Mouse (Mus musculus) embryonic facial prominence, embryonic 12.5 days (tissue): ENCODE measurements around the gene Parvb. TPM values are rescaled to one million over a fixed set of nuclear protein-coding genes. Genes with fewer than 3 reads are reported as not detected.

ENCODE experiments used
- ATAC-seq: fragments of 200-750 bp; cut with Nextera tagmentation; 2 replicates; pipeline ENCODE4 v1.8.0; 2017; ENCODE audit not compliant: insufficient number of reproducible peaks, insufficient read depth, low FRiP score, low TSS enrichment
- H3K27ac ChIP-seq: fragments of 300-500 bp; sonication (generic); 2 replicates; pipeline ENCODE4 v1.5.1; 2016; ENCODE audit warnings: mild to moderate bottlenecking
- H3K27me3 ChIP-seq: fragments of 300-500 bp; sonication (generic); 2 replicates; pipeline ENCODE4 v1.6.1; 2016; ENCODE audit warnings: mild to moderate bottlenecking, moderate library complexity
- H3K36me3 ChIP-seq: fragments of 300-500 bp; sonication (generic); 2 replicates; pipeline ENCODE4 v1.6.1; 2016; ENCODE audit warnings: mild to moderate bottlenecking
- H3K4me1 ChIP-seq: fragments of 300-500 bp; sonication (generic); 2 replicates; pipeline ENCODE4 v1.6.1; 2016
- H3K4me2 ChIP-seq: fragments of 300-500 bp; sonication (generic); replicated peaks from 2 replicates; pipeline ENCODE4 v1.6.1; 2016; ENCODE audit warnings: mild to moderate bottlenecking, moderate library complexity
- H3K4me3 ChIP-seq: fragments of 300-500 bp; sonication (generic); 2 replicates; pipeline ENCODE4 v1.5.1; 2016; ENCODE audit warnings: mild to moderate bottlenecking
- H3K9ac ChIP-seq: fragments of 300-500 bp; sonication (generic); 2 replicates; pipeline ENCODE4 v1.6.1; 2016; ENCODE audit warnings: mild to moderate bottlenecking, moderate library complexity
- H3K9me3 ChIP-seq: fragments of 300-500 bp; sonication (generic); 2 replicates; pipeline ENCODE4 v1.6.1; 2016; ENCODE audit warnings: mild to moderate bottlenecking, moderate library complexity
- WGBS: fragments of 180-500 bp; shearing (Covaris S2); methylation state at CpG from one replicate; pipeline ENCODE4 v1.1.7; 2016; 5-methylcytosine and 5-hydroxymethylcytosine counted together
- polyA plus RNA-seq: library from polyadenylated mRNA; unstranded; fragments of >200 nt; fragmentation: Nextera tagmentation; extraction: Ambion mirVana; gene quantifications from 2 replicates; pipeline ENCODE4 v1.2.1, GENCODE M21; 2016

Parvb gene
- polyA plus RNA-seq, 1 experiment from 2014 or later = 4.3 TPM

- no peaks in the 10 kb centered on the region for H3K9me3 ChIP-seq
- no peak overlapping the region for H3K4me3 ChIP-seq
- peaks cover 25% of the 10 kb centered on the region for H3K4me1 ChIP-seq
- no peak for ATAC-seq
- H3K27ac ChIP-seq = 0 out of 2 replicates have a peak overlapping the region, but pooled peaks have one; percentile 36
- H3K4me2 ChIP-seq = no peak overlapping the region
- H3K36me3 ChIP-seq = peaks cover 71% of the 10 kb centered on the region
- WGBS = 95% methylated on average over 13 of the region's 13 CpGs
- no peaks in the 10 kb centered on the region for H3K27me3 ChIP-seq
- H3K9ac ChIP-seq = no peak overlapping the region
These were observed 21.4 kb upstream of the Parvb start for GRCm38 (mm10) chr15:84210461-84210860.

DNA sequence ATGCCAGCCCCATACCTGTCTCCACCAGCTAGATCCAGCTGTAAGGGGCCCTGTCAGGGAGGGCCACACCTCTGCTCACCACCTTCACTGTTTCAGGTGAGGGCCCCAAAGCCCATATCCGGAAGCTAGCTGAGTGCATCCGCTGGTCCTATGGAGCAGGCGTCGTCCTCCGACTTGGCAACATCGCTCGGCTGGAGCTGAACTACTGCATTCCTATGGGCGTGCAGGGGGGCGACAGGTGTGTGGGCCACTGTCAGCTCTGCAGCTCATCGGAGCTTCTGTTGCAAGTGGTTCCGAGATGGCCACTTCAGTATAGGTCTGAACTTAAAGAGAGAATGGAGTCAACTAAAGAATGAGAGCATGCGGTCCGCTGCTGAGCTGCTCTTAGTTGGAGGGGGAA is 20.9 kb upstream of the Parvb start:
- 93% methylated on average over 13 of the region's 13 CpGs for WGBS
- Histone ChIP-seq H3K27ac (no peak overlapping the region), H3K9me3 (no peaks in the 10 kb centered on the region), H3K36me3 (peaks cover 66% of the 10 kb centered on the region), H3K4me2 (no peak overlapping the region), H3K27me3 (no peaks in the 10 kb centered on the region), H3K9ac (no peak overlapping the region), H3K4me3 (no peak overlapping the region), H3K4me1 (peaks cover 29% of the 10 kb centered on the region)
- ATAC-seq = no peak

DNA sequence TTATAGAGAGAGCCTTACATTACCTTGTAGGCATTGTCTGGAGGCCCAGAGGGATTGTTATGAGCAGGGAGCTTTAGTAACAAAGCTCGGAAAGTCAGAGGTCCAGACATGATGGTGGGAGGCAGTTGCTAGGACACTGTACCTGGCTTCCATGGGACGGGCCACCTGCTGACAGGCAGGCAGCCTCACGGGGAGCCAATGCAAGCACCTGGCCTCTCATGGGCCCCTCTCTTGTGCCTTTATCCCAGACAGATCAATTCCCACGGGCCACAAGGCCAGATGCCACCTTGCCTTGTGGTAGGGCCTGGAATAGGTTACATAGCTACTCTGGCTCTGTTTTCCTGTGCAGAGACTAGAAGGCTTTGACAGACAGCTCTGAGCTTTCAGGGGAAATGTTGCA is 20.3 kb upstream of the Parvb start:
- no peak overlapping the region for H3K27ac ChIP-seq
- no peaks in the 10 kb centered on the region for H3K9me3 ChIP-seq
- H3K4me1 ChIP-seq = peaks cover 35% of the 10 kb centered on the region
- no peak overlapping the region for H3K4me3 ChIP-seq
- H3K27me3 ChIP-seq = no peaks in the 10 kb centered on the region
- H3K4me2 ChIP-seq = no peak overlapping the region
- H3K9ac ChIP-seq = no peak overlapping the region
- peaks cover 60% of the 10 kb centered on the region for H3K36me3 ChIP-seq
- WGBS = 76% methylated on average over 4 of the region's 4 CpGs
- no peak for ATAC-seq

DNA sequence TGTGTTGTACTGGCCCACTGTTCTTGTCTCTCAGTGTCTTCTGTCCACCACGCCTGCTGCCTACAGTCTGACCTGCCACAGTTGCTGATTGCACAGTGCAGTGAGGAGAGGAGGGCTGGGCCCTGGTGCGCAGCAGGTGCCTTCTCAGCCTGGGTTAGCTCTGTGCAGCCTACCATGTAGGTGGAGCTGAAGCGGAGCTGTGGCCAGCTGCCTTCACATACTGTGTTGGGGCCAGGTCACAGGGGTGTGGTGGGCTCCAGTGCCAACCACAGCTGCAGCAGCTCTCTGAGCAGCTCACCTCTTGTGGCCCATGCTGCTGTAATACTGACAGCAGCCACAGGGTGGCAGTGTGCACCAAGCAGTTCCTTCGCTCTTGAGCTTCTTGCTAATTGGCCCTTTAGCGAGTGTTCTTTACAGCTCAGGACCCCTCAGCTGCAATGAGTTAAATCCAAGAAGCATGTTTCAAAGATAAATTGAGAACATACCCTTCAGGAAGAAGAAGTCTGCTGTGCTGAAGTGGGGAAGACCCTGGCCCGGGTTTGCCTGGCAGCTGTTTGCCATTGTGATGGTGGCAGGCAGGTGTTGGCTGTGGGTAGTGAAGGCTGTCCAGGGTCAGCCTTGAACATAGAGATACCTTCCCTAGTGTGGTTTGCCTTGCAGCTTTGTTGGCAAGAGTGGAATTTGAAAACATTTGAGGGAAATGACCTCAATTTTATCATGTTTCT is 19.6 kb upstream of the Parvb start:
- ATAC-seq = peak; percentile 54
- Histone ChIP-seq H3K27ac (no peak overlapping the region), H3K36me3 (peaks cover 54% of the 10 kb centered on the region), H3K27me3 (no peaks in the 10 kb centered on the region), H3K4me2 (no peak overlapping the region), H3K9ac (no peak overlapping the region), H3K4me3 (no peak overlapping the region), H3K9me3 (no peaks in the 10 kb centered on the region), H3K4me1 (peaks cover 41% of the 10 kb centered on the region)
- 42% methylated on average over 6 of the region's 6 CpGs for WGBS

DNA sequence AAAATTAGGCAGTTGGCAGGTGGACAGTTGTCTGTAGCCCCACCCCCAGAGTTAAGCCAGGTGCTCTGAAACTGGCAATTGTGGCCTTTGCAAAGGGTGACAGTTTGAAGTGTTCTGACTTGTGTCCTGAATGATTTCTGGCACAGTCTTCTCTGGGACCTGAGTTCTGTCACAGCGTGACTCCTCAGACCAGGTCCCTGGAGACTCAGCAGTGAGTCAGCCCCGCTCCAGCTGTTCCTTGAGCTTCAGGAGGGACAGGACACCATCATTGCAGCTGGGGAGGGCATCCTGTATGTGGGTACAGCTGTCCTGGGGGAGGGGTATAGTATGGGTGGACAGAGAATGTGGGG is 19.1 kb upstream of the Parvb start:
- ATAC-seq = no peak
- Histone ChIP-seq H3K4me2 (no peak overlapping the region), H3K36me3 (peaks cover 49% of the 10 kb centered on the region), H3K9me3 (no peaks in the 10 kb centered on the region), H3K27ac (no peak overlapping the region), H3K9ac (no peak overlapping the region), H3K4me1 (peaks cover 46% of the 10 kb centered on the region), H3K4me3 (no peak overlapping the region), H3K27me3 (no peaks in the 10 kb centered on the region)
- 76% methylated on average over 2 of the region's 2 CpGs for WGBS

- Histone ChIP-seq H3K4me3 (no peak overlapping the region), H3K4me1 (peaks cover 52% of the 10 kb centered on the region), H3K36me3 (peaks cover 46% of the 10 kb centered on the region), H3K4me2 (no peak overlapping the region), H3K9ac (no peak overlapping the region), H3K9me3 (no peaks in the 10 kb centered on the region), H3K27ac (no peak overlapping the region), H3K27me3 (no peaks in the 10 kb centered on the region)
- WGBS = 88% methylated on average over 6 of the region's 6 CpGs
- no peak for ATAC-seq
These were observed 18.6 kb upstream of the Parvb start for GRCm38 (mm10) chr15:84213162-84213739.

DNA sequence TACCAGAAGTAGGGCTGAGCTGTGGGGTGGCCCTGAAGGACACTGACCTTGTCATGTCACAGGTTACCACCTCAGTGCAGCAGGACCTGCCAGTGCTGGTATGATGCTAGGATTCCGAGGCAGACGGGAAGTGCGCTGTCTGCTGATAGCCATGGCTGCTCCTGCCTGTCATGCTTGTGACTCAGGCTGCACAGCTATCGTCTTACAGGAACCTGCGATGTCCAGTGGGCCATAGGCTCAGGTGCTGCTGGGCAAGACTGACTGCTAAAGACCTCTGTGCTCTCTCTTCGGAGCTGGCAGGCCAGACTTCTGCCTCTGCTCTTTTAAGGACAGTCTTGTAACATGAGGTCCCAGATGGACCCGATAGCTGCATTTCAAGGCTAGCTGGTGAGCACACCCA is 17.4 kb upstream of the Parvb start:
- peaks cover 36% of the 10 kb centered on the region for H3K36me3 ChIP-seq
- H3K27ac ChIP-seq = no peak overlapping the region
- no peak for ATAC-seq
- WGBS = 57% methylated on average over 7 of the region's 7 CpGs
- no peak overlapping the region for H3K4me3 ChIP-seq
- no peak overlapping the region for H3K4me2 ChIP-seq
- H3K27me3 ChIP-seq = no peaks in the 10 kb centered on the region
- no peaks in the 10 kb centered on the region for H3K9me3 ChIP-seq
- no peak overlapping the region for H3K9ac ChIP-seq
- H3K4me1 ChIP-seq = peaks cover 64% of the 10 kb centered on the region

DNA sequence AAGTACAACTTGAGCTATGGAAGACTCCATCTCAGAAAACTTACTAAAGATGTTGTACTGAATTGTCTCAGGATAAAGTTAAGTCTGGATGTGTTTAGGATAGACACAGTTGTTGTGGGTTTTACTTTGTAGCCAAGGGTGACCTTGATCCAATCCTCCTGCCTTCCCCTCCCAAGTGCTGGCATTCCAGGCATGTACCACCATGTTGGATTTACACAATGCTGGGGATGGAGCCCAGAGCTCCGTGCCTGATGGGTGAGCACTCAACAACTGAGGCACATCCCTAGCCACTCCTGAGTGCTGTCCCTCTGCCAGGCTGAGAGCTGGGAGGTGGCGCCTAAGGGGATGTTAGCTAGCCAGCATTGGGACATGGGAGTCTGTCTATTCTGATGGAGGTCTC is 16.6 kb upstream of the Parvb start:
- Histone ChIP-seq H3K9me3 (no peaks in the 10 kb centered on the region), H3K9ac (no peak overlapping the region), H3K27ac (no peak overlapping the region), H3K27me3 (no peaks in the 10 kb centered on the region), H3K4me1 (peaks cover 67% of the 10 kb centered on the region), H3K4me2 (no peak overlapping the region), H3K4me3 (no peak overlapping the region), H3K36me3 (peaks cover 28% of the 10 kb centered on the region)
- WGBS = 75% methylated on average over 2 of the region's 2 CpGs
- ATAC-seq = no peak

DNA sequence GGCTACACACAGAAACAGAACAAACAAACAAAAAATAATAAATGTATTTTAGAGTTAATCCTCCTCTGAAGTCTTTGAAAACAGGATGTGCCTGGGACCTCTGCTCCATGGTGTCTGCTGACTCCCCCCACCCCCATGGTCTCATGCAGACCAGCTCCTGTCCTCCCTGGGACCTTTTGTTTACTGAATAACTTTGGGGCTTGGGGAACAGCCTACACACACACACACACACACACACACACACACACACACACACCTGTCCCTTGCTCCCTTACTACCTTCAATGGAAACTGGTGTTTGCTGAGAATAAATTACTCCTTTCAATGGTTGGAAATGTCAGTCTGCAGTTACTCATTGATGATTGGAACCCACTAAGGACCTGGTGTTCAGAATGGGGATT is 15.8 kb upstream of the Parvb start:
- ATAC-seq = no peak
- peaks cover 21% of the 10 kb centered on the region for H3K36me3 ChIP-seq
- peaks cover 67% of the 10 kb centered on the region for H3K4me1 ChIP-seq
- H3K9me3 ChIP-seq = no peaks in the 10 kb centered on the region
- H3K27me3 ChIP-seq = no peaks in the 10 kb centered on the region
- no peak overlapping the region for H3K4me2 ChIP-seq
- H3K27ac ChIP-seq = no peak overlapping the region
- no peak overlapping the region for H3K4me3 ChIP-seq
- no peak overlapping the region for H3K9ac ChIP-seq

- H3K4me3 ChIP-seq = no peak overlapping the region
- WGBS = 8% methylated on average over 7 of the region's 7 CpGs
- H3K27me3 ChIP-seq = no peaks in the 10 kb centered on the region
These were observed 15.3 kb upstream of the Parvb start for GRCm38 (mm10) chr15:84216461-84217084.

GRCm38 (mm10) chr15:84217969-84218782 is 13.7 kb upstream of the Parvb start:
- no peak overlapping the region for H3K4me3 ChIP-seq
- peak overlapping the region; percentile 69 for H3K27ac ChIP-seq
- H3K36me3 ChIP-seq = peaks cover 11% of the 10 kb centered on the region; the same call in 1 of the 2 replicates
- 27% methylated on average over 23 of the region's 23 CpGs for whole genome bisulfite sequencing
- H3K9me3 ChIP-seq = no peaks in the 10 kb centered on the region
- no peak for ATAC-seq
- no peaks in the 10 kb centered on the region for H3K27me3 ChIP-seq
- no peak overlapping the region for H3K9ac ChIP-seq
- peak overlapping the region; percentile 5; the same call in 1 of the 2 replicates for H3K4me2 ChIP-seq
- H3K4me1 ChIP-seq = peaks cover 57% of the 10 kb centered on the region

More at GRCm38 (mm10) chr15:84216461-84217084, 15.3 kb upstream of the Parvb start:
- Histone ChIP-seq H3K36me3 (peaks cover 15% of the 10 kb centered on the region), H3K27ac (0 out of 2 replicates have a peak overlapping the region, but pooled peaks have one; percentile 18), H3K9ac (no peak overlapping the region), H3K9me3 (no peaks in the 10 kb centered on the region), H3K4me1 (peaks cover 67% of the 10 kb centered on the region), H3K4me2 (no peak overlapping the region)
- ATAC-seq = no peak
